Mouse (Mus musculus): ENCODE measurements around the gene Slc35f2. TPM values are rescaled to one million over a fixed set of nuclear protein-coding genes. Genes with fewer than 3 reads are reported as not detected.

Slc35f2 gene
- total RNA-seq (2015) = 0.71 and 2.3 TPM in 2 replicates
- total RNA-seq (2017) = 1.5 and 2.5 TPM in 2 replicates

- peak; percentile 80 for ATAC-seq (replicated peaks; ENCODE audit: poor library complexity)
These were observed at the start of gene Slc35f2 for GRCm38 (mm10) chr9:53771344-53772021. Slc35f2 (plus strand) TSS chr9:53771538.

GRCm38 (mm10) chr9:53740829-53741404, 30.4 kb upstream of the Slc35f2 start:
- peak; percentile 71 for ATAC-seq (replicated peaks; ENCODE audit: poor library complexity)

- no peak for ATAC-seq (replicated peaks; ENCODE audit: poor library complexity)
These were observed 20.9 kb upstream of the Slc35f2 start for GRCm38 (mm10) chr9:53750411-53750810.

- ATAC-seq (replicated peaks; ENCODE audit: poor library complexity) = peak; percentile 63
These were observed 20.4 kb upstream of the Slc35f2 start for GRCm38 (mm10) chr9:53750899-53751298.

GRCm38 (mm10) chr9:53754801-53755200, 16.5 kb upstream of the Slc35f2 start:
- ATAC-seq (replicated peaks; ENCODE audit: poor library complexity) = no peak

- 0 out of 2 replicates have a peak, but pooled peaks have one; percentile 39 for ATAC-seq (replicated peaks; ENCODE audit: poor library complexity)
These were observed 13.2 kb upstream of the Slc35f2 start for GRCm38 (mm10) chr9:53758142-53758541.

GRCm38 (mm10) chr9:53764697-53765096, 6.6 kb upstream of the Slc35f2 start:
- ATAC-seq (replicated peaks; ENCODE audit: poor library complexity) = peak; percentile 93

- no peak for ATAC-seq (replicated peaks; ENCODE audit: poor library complexity)
These were observed 2.9 kb upstream of the Slc35f2 start for GRCm38 (mm10) chr9:53768486-53768885.

GRCm38 (mm10) chr9:53770771-53771343, 481 bp upstream of the Slc35f2 start:
- ATAC-seq (replicated peaks; ENCODE audit: poor library complexity) = 0 out of 2 replicates have a peak, but pooled peaks have one; percentile 5

- ATAC-seq (replicated peaks; ENCODE audit: poor library complexity) = 0 out of 2 replicates have a peak, but pooled peaks have one; percentile 9
These were observed 803 bp downstream of the Slc35f2 start for GRCm38 (mm10) chr9:53772121-53772561.

- ATAC-seq (replicated peaks; ENCODE audit: poor library complexity) = no peak
These were observed 4.2 kb downstream of the Slc35f2 start for GRCm38 (mm10) chr9:53775511-53775910.

- ATAC-seq (replicated peaks; ENCODE audit: poor library complexity) = peak; percentile 82
These were observed 15.4 kb downstream of the Slc35f2 start for GRCm38 (mm10) chr9:53786561-53787407.

- no peak for ATAC-seq (replicated peaks; ENCODE audit: poor library complexity)
These were observed 22.5 kb downstream of the Slc35f2 start for GRCm38 (mm10) chr9:53793830-53794330.

- ATAC-seq (replicated peaks; ENCODE audit: poor library complexity) = no peak
These were observed 23.2 kb downstream of the Slc35f2 start for GRCm38 (mm10) chr9:53794490-53794889.

- ATAC-seq (replicated peaks; ENCODE audit: poor library complexity) = no peak
These were observed 24.0 kb downstream of the Slc35f2 start for GRCm38 (mm10) chr9:53795351-53795750.

- no peak for ATAC-seq (replicated peaks; ENCODE audit: poor library complexity)
These were observed 25.0 kb downstream of the Slc35f2 start for GRCm38 (mm10) chr9:53796386-53796785.

- ATAC-seq (replicated peaks; ENCODE audit: poor library complexity) = no peak
These were observed 25.8 kb downstream of the Slc35f2 start for GRCm38 (mm10) chr9:53797141-53797540.

- ATAC-seq (replicated peaks; ENCODE audit: poor library complexity) = no peak
These were observed 31.6 kb downstream of the Slc35f2 start for GRCm38 (mm10) chr9:53802921-53803320.

GRCm38 (mm10) chr9:53806496-53807086, 35.3 kb downstream of the Slc35f2 start:
- ATAC-seq (replicated peaks; ENCODE audit: poor library complexity) = no peak

GRCm38 (mm10) chr9:53813418-53813817, 42.1 kb downstream of the Slc35f2 start:
- ATAC-seq (replicated peaks; ENCODE audit: poor library complexity) = no peak
